Mouse (Mus musculus): ENCODE measurements around the gene Psph.
A peak's percentile ranks its signal among the peaks of the same experiment; 100 is the strongest.

The Psph gene

DNA sequence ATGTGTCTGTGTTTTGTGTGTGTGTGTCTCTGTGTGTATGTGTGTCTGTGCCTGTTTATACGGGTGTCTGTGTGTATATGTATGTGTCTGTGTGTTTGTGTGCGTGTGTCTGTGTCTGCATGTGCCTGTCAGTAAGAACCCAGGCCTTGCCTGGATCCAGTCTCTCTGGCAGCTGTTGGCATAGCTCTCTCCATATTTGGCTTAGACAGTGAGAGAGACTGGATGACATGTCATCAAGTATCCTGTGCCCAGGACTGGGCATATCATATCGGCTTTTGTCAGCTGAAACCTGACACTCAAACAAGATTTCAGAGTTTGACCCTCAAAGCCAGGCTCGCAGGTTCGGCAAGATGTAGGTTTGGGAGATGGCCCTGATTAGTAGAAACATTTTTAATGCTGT, 56.2 kb downstream of the Psph start:
- DNase-seq (ENCODE audit: low read depth, low spot score), result no peak

GRCm38 (mm10) chr5:129730344-129730743, 56.9 kb downstream of the Psph start:
- no peak for DNase-seq (ENCODE audit: low read depth, low spot score)

GRCm38 (mm10) chr5:129729286-129729685, 58.0 kb downstream of the Psph start:
- DNase-seq (ENCODE audit: low read depth, low spot score), result no peak

DNA sequence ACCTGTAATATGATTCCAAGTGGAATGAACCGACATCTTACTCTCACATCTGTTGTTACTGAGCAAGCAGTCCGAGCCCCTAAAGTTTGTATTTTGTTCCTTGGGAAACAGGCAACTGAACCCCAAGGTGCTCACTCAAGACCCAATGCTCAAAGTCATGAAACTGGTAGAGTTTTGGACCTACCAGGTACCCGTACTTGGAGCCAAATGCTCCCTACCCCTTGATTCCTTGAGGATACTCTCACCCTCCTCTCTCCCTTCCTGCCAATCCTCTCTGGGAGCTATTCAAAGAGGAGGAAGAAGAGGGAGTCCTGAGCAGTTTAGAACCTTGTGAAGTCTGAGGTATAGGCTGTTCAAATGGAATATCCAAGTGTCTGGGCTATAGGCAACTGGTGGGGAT, 60.5 kb downstream of the Psph start:
- DNase-seq (ENCODE audit: low read depth, low spot score), result peak; percentile 59

DNA sequence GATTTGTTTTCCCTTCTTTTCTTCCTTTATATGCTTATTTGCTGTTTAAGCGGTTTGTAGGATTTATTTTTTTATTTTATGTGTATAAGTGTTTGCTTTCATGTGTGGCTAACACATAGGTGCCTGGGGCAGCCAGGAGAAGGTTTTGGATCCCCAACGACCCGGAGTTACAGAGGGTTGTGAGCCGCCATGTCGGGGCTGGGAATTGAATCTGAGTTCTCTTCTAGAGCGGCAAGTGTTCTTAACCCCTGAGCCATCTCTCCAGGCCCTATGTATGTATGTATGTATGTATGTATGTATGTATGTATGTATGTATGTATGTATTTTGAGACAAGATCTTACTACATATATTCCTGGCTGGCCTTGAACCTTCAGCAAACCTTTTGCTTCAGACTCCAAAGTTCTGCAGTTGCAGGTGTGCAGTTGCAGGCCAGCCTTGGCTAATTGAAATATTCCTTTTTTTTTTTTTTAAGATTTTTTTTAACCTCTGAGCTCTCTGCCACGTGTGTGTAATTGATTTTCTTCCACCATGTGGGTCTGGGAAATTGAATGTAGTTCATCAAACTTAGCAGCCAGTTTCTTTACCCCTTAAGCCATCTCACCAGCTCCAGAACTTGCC, 61.4 kb downstream of the Psph start:
- DNase-seq (ENCODE audit: low read depth, low spot score), result no peak

DNA sequence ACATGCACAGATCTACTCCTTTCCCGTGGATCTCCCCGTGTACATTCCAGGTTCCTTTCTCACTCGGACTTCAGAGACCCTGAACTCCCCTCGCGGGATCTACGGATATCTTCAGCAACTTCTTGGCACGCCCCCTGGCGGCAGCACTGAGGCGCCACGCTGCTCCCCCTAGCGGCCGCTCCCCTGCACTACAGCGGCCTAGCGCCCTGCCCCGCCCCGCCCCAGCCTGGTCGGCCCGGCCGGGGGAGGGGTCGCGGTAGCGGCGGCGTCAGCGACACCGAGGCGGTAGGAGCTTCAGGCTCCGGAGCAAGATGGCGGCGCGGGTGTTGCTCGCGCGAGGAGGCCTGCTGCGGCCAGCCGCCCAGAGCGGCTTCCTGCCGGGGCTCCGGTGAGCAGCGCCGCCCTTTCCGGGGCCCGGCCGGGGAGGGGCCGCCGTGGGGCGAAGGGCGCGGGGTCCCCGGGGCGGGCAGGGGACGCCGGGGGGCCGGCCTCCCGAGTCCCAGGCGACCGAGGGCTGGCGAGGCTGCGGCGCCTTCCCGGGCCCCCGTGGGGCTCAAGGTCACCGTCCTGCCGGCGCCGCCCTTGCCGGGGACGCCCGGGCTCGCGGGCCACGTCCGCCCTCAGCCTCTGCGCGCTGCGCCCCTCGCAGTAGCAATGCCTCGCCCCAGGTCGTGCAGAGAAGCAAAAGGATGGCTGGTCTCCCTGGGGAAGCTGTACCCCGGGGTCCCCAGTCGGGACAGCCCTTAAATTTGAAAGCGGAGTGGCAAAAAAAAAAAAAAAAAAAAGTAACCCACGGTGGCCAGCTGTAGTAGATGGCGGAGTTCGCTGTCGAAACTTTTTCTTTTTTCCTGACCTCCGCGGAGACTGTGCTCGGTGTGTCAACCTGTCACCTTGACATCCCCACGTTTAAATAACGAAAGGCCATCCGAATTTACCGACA, 62.1 kb downstream of the Psph start, which contains the start of gene Nipsnap2:
Gene Nipsnap2, plus strand, starts transcription at position 230 of the 940 bp plus-strand sequence.
- DNase-seq (ENCODE audit: low read depth, low spot score), result peak; percentile 91

DNA sequence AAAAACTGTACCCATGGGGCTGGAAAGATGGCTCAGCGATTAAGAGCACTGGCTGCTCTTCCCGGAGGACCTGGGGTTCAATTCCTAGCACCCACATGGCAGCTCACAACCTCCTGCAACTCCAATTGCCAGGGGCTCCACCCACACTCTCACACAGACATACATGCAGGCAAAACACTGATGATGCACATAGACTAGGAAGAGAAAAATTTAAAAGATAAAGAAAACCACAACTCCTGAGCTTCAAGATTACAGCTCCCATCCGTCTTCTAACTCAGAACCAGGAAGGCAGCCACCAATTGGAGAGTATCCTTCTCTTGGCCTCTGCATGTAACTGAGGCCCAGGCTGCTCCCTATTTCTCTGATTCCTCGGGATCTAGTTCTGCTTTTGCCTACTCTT, 63.0 kb downstream of the Psph start:
- DNase-seq (ENCODE audit: low read depth, low spot score), result no peak

DNA sequence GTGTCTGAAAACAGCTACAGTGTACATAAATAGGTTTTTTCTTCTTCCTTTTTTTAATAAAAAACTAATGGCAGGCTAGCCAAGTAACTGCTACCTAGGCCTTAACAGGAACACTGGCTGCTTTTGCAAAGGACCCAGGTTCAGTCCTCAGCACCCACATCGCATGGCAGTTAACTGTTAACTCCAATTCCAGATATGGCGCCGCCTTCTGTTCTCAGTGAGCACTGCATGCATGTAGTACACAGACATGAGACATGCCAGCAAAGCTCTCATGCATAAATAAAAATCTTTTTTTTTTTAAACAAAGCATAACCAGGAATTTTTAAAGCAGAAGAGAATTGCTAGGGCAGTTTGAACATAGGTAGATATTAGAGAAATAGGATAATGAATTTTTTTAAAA, 67.1 kb downstream of the Psph start:
- DNase-seq (ENCODE audit: low read depth, low spot score), result no peak

DNA sequence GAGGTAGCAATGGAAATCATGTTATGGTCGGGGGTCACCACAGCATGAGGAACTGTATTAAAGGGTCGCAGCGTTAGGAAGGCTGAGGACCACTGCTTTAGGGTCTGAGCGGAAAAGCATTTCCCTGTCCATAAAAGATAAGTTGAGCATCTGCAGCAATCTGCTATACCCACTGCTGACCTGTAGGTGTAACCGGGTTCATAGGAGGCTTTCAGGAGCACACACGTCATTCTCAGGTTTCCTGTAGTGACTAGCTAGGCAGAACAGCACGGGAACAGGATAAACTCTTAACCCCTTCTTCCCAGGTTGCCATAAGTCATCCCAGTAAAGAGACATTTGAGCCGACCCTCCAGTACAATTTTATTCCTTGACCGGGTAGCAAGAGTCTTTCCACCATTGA, 70.2 kb downstream of the Psph start:
- peak; percentile 51 for DNase-seq (ENCODE audit: low read depth, low spot score)
